Mouse (Mus musculus): ENCODE results near the gene Fmo5. TPM values are rescaled to one million over a fixed set of nuclear protein-coding genes. Genes with fewer than 3 reads are reported as not detected.
A peak's percentile ranks its signal among the peaks of the same experiment; 100 is the strongest.

Fmo5 gene
- 1.9 and 3.2 TPM in 2 replicates for polyA plus RNA-seq (2016; fragmentation: Nextera tagmentation; extraction: Ambion mirVana)

DNA sequence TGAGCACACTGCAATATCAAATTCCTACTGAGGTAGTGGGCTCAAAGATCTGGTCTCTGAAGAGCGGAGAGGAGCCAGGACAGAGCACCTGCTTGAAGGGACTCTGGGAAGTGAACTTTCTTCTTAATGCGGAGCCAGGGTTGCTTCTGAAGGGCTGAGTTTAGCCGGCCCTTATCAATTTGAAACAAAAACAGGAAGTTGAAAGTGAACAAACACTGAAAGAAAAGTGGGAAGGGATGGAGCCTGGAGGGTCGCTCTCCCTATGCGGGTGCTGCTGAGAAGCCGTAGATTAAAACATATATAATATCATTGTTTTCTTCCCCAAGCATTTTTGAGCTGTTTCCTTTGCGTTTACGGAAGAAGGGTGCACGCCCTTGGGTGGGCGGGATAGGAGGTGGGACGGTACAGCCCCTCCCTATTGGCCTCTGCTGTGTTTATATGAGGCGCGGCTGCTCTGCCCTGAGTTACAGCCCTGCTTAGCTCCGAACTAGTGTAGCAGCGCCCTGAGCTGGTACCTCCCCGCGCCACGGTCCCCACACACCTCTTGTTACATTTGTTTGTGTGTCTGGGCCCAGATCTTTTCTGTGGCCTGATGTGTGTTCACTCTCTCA, at the start of gene Fmo5:
Fmo5 (plus strand) TSS at position 414 of the 611 bp plus-strand sequence.
- H3K36me3 ChIP-seq = no peaks in the 10 kb centered on the region
- WGBS = 2% methylated on average over 18 of the region's 18 CpGs
- H3K27ac ChIP-seq = peak within 1 kb of the TSS; percentile 60
- peak within 1 kb of the TSS; percentile 66 for H3K4me3 ChIP-seq
- peaks cover 11% of the 10 kb centered on the region; the same call in 1 of the 2 replicates for H3K4me1 ChIP-seq
- no peaks in the 10 kb centered on the region for H3K9me3 ChIP-seq
- peak; percentile 87 for DNase-seq (ENCODE audit: low spot score)
- H3K27me3 ChIP-seq (ENCODE audit: insufficient read depth, poor library complexity, severe bottlenecking) = no peaks in the 10 kb centered on the region

- no peaks in the 10 kb centered on the region for H3K4me1 ChIP-seq
- no peak overlapping the region for H3K4me3 ChIP-seq
- DNase-seq (ENCODE audit: low spot score) = peak; percentile 88
- H3K27me3 ChIP-seq (ENCODE audit: insufficient read depth, poor library complexity, severe bottlenecking) = no peaks in the 10 kb centered on the region
- H3K9me3 ChIP-seq = no peaks in the 10 kb centered on the region
- WGBS = 70% methylated on average over 18 of the region's 18 CpGs
- peaks cover 72% of the 10 kb centered on the region for H3K36me3 ChIP-seq
- no peak overlapping the region for H3K27ac ChIP-seq
These were observed 43.0 kb upstream of the Fmo5 start for GRCm38 (mm10) chr3:97585383-97586160.

GRCm38 (mm10) chr3:97587656-97588055, 40.9 kb upstream of the Fmo5 start:
- WGBS = 82% methylated on average over 9 of the region's 9 CpGs
- Histone ChIP-seq H3K27ac (no peak overlapping the region), H3K9me3 (no peaks in the 10 kb centered on the region), H3K27me3 (ENCODE audit: insufficient read depth, poor library complexity, severe bottlenecking) (no peaks in the 10 kb centered on the region), H3K4me3 (no peak overlapping the region), H3K36me3 (peaks cover 70% of the 10 kb centered on the region), H3K4me1 (no peaks in the 10 kb centered on the region)
- DNase-seq (ENCODE audit: low spot score) = no peak

DNA sequence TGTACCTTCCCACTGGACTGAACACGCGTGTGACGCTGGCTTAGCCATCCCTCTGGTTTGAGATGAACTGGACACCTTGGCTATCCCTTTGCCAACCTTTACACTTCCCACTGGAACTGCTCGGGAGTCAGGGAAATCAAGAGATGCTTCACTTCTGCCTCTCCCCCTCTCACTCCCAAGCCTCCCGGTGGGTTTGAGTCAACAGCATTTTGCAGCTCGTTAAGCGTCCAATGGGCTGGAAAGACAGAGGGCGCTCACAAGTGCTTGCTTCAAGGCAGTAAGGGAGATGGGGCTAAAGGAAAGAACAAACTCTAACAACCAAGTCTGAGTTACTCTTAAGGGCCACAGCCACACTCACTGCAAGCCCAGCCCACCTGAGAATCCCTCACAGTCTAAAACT, 37.9 kb upstream of the Fmo5 start:
- Histone ChIP-seq H3K36me3 (peaks cover 67% of the 10 kb centered on the region), H3K27ac (no peak overlapping the region), H3K9me3 (no peaks in the 10 kb centered on the region), H3K4me3 (no peak overlapping the region), H3K4me1 (no peaks in the 10 kb centered on the region), H3K27me3 (ENCODE audit: insufficient read depth, poor library complexity, severe bottlenecking) (no peaks in the 10 kb centered on the region)
- 56% methylated on average over 8 of the region's 8 CpGs for WGBS
- DNase-seq (ENCODE audit: low spot score) = no peak

DNA sequence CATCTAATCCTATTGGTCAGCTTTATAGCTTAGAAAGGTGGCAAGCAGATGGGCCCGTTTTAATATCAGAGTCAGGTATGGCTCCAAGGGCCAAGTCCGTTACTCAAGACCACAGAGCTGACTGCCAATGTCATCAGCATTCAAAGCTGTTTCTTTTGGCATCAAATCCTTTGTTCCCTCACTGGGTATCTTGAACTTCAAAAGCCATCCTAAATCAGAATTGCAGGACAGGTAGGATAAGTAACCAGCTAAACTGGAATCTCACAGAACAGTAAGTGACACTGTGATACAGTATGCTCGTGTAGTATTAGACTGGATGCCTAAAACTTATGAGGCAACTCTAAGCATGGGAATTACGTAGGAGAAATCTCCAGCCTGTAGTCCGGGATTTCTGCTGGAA, 35.5 kb upstream of the Fmo5 start:
- no peak overlapping the region for H3K27ac ChIP-seq
- H3K36me3 ChIP-seq = peaks cover 54% of the 10 kb centered on the region
- H3K4me1 ChIP-seq = no peaks in the 10 kb centered on the region
- no peak for DNase-seq (ENCODE audit: low spot score)
- WGBS = 88% methylated on average over 5 of the region's 5 CpGs
- no peaks in the 10 kb centered on the region for H3K27me3 ChIP-seq (ENCODE audit: insufficient read depth, poor library complexity, severe bottlenecking)
- no peaks in the 10 kb centered on the region for H3K9me3 ChIP-seq
- H3K4me3 ChIP-seq = no peak overlapping the region

GRCm38 (mm10) chr3:97594140-97594539, 34.5 kb upstream of the Fmo5 start:
- 88% methylated on average over 13 of the region's 13 CpGs for WGBS
- Histone ChIP-seq H3K27me3 (ENCODE audit: insufficient read depth, poor library complexity, severe bottlenecking) (no peaks in the 10 kb centered on the region), H3K27ac (no peak overlapping the region), H3K4me1 (no peaks in the 10 kb centered on the region), H3K9me3 (no peaks in the 10 kb centered on the region), H3K36me3 (peaks cover 48% of the 10 kb centered on the region), H3K4me3 (no peak overlapping the region)
- DNase-seq (ENCODE audit: low spot score) = no peak

GRCm38 (mm10) chr3:97595066-97595465, 33.5 kb upstream of the Fmo5 start:
- Histone ChIP-seq H3K4me1 (no peaks in the 10 kb centered on the region), H3K9me3 (no peaks in the 10 kb centered on the region), H3K36me3 (peaks cover 47% of the 10 kb centered on the region), H3K27ac (no peak overlapping the region), H3K4me3 (no peak overlapping the region), H3K27me3 (ENCODE audit: insufficient read depth, poor library complexity, severe bottlenecking) (no peaks in the 10 kb centered on the region)
- DNase-seq (ENCODE audit: low spot score) = no peak
- WGBS = 79% methylated on average over 6 of the region's 6 CpGs

GRCm38 (mm10) chr3:97596796-97597195, 31.8 kb upstream of the Fmo5 start:
- no peak for DNase-seq (ENCODE audit: low spot score)
- Histone ChIP-seq H3K9me3 (no peaks in the 10 kb centered on the region), H3K27ac (no peak overlapping the region), H3K27me3 (ENCODE audit: insufficient read depth, poor library complexity, severe bottlenecking) (no peaks in the 10 kb centered on the region), H3K36me3 (peaks cover 47% of the 10 kb centered on the region), H3K4me1 (no peaks in the 10 kb centered on the region), H3K4me3 (no peak overlapping the region)
- WGBS = 68% methylated on average over 8 of the region's 8 CpGs

DNA sequence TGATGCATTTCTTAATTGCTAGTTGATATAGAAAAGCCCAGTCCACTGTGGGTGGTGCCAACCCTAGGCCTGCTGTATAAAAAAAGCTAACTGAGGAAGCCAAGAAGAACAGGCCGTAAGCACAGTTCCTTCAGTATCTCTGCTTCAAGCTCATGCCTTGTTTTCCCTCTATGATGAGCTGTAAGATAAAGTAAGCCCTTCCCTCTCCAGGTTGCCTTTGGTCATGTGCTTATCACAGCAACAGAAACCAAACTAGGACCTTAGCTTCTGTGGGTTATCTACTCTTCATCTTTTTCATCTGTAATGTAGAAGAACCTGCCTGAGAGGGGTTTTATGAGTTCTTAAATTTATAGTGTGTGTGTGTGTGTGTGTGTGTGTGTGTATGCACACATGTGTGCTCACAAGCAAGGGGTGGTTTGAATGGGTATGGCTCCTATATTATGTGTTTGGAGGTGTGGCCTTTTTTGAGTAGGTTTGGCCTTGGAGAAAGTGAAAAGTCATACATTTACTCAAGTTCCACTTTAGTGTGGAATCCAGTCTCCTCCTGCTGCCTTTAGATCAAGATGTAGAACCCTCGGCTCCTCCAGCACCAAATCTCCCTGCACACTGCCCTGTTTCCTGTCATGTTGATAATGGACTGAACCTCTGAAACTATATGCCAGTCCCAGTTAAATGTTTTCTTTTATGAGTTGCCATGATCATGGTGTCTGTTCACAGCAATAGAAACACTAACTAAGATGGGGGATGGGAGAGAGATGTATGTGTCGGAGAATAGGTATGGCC, 28.4 kb upstream of the Fmo5 start:
- Histone ChIP-seq H3K9me3 (no peaks in the 10 kb centered on the region), H3K4me3 (no peak overlapping the region), H3K36me3 (peaks cover 39% of the 10 kb centered on the region), H3K4me1 (no peaks in the 10 kb centered on the region), H3K27me3 (ENCODE audit: insufficient read depth, poor library complexity, severe bottlenecking) (no peaks in the 10 kb centered on the region), H3K27ac (no peak overlapping the region)
- 92% methylated on average over 3 of the region's 3 CpGs for WGBS
- DNase-seq (ENCODE audit: low spot score) = no peak

DNA sequence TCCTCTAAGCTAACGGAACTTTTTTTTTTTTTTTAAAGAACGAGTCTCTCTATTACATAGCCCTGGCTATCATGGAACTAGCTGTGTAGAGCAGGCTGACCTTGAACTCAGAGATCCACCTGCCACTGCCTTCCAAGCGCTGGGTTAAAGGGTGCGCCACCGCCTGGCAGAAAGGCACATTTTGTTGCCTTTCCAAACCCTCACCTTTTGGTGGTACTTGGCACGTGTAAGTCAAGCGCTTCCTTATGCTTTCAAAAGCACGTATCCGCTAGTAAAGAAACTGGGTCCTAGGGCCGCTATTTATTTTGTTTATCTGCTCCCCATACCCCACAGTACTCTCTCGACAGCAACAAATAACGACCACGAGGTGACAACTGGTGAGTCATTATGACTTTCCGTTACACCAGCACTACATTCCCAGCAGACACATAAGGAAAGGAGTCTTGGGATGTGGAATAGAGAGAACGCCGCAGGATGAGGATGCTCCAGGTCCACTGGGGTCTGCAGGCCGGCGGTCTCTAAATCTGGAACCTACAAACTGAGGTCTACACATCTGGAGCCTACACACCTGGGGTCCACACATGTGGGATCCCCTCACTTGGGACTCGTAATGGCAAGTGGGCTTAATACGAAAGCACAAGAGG, 19.3 kb upstream of the Fmo5 start:
- no peaks in the 10 kb centered on the region for H3K4me1 ChIP-seq
- peak overlapping the region; percentile 98 for H3K27ac ChIP-seq
- 3% methylated on average over 20 of the region's 20 CpGs for WGBS
- DNase-seq (ENCODE audit: low spot score) = peak; percentile 75
- no peaks in the 10 kb centered on the region for H3K36me3 ChIP-seq
- H3K27me3 ChIP-seq (ENCODE audit: insufficient read depth, poor library complexity, severe bottlenecking) = no peaks in the 10 kb centered on the region
- peak overlapping the region; percentile 81 for H3K4me3 ChIP-seq
- no peaks in the 10 kb centered on the region for H3K9me3 ChIP-seq

DNA sequence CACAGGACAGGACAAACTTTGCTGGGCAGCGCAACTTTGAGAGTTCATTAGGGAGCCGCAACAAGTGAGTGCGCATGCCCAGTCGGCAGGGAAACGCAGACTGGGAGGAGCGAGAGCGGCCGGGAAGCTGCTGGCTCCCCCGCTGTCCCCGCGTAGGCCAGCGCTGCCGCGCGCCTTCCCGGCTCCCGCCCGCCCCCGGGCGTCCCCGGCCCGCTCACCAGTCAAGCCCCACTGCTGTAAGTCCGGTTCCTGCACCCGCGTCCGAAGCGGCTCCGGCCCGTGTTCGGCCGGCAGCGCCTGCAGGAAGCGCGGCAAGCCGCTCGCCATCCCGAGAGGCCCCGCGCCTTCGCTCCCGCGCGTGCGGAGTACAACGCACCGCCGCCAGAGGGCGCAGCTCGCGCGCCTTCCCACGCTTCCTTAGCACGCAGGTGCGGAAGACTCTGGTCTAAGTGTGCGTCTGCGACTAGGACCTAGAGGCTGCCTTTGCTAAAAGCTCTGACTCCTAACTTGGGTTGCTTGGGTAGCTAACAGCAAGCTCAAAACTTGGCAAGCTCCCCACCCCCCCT, 18.7 kb upstream of the Fmo5 start, which contains the start of gene Chd1l:
Chd1l (minus strand) TSS at position 359 of the 566 bp plus-strand sequence.
- peak within 1 kb of the TSS; percentile 81 for H3K4me3 ChIP-seq
- H3K9me3 ChIP-seq = no peaks in the 10 kb centered on the region
- no peaks in the 10 kb centered on the region for H3K36me3 ChIP-seq
- no peaks in the 10 kb centered on the region for H3K27me3 ChIP-seq (ENCODE audit: insufficient read depth, poor library complexity, severe bottlenecking)
- DNase-seq (ENCODE audit: low spot score) = peak; percentile 95
- peak within 1 kb of the TSS; percentile 98 for H3K27ac ChIP-seq
- WGBS = under 1% methylated on average over 55 of the region's 56 CpGs
- H3K4me1 ChIP-seq = no peaks in the 10 kb centered on the region

GRCm38 (mm10) chr3:97611021-97611420, 17.6 kb upstream of the Fmo5 start:
- Histone ChIP-seq H3K36me3 (no peaks in the 10 kb centered on the region), H3K9me3 (no peaks in the 10 kb centered on the region), H3K27me3 (ENCODE audit: insufficient read depth, poor library complexity, severe bottlenecking) (no peaks in the 10 kb centered on the region), H3K4me1 (no peaks in the 10 kb centered on the region), H3K27ac (no peak overlapping the region), H3K4me3 (no peak overlapping the region)
- WGBS = 89% methylated on average over 6 of the region's 6 CpGs
- peak; percentile 41 for DNase-seq (ENCODE audit: low spot score)
